Mouse (Mus musculus) lung, adult 2 months (tissue): ENCODE measurements around the gene Dntt.

Experiments used
- CTCF ChIP-seq: fragments of 200-500 bp; IDR thresholded peaks from 2 replicates; pipeline ENCODE4 v1.5.1; 2011; ENCODE audit warnings: mild to moderate bottlenecking, low read length, control low read depth; ENCODE audit not compliant: insufficient read depth
- POLR2A ChIP-seq: fragments of 200-500 bp; IDR thresholded peaks from 2 replicates; pipeline ENCODE4 v1.6.1; 2011; ENCODE audit warnings: low read depth, mild to moderate bottlenecking, control low read depth, low read length, borderline replicate concordance; ENCODE audit errors: extremely low read depth

DNA sequence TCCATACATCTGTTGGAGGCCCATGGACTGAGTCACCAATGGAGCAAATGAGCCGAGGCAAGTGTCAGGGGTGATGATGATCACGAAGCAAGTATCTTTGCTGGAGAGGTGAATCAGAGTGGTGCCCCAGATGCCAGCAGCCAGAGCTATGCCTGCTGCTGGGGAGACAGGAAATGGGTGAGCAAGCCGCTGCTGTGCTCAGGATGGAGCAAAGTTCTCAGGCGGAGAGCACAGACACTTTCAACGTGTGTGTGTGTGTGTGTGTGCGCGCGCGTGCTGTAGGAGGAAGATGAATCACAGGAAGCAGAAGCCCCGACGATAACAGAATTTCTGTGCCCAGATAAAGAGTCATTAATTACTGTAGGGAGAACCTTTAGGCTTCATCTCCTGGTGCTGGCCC lies 1.9 kb downstream of the Dntt start:
- TF ChIP-seq POLR2A (no peak), CTCF (no peak)
